Mouse (Mus musculus): Measurements from ENCODE around the gene Fbxl16. TPM values are rescaled to one million over a fixed set of nuclear protein-coding genes. Genes with fewer than 3 reads are reported as not detected.

Gene Fbxl16
- polyA plus RNA-seq, 1 experiment: 5.7 TPM

- Histone ChIP-seq H3K79me2 (ENCODE audit: control insufficient read depth, insufficient read depth) (peaks cover 9% of the 10 kb centered on the region), H3ac (ENCODE audit: control insufficient read depth, insufficient read length, low read depth) (no peak overlapping the region), H3K27me3 (ENCODE audit: control insufficient read depth, insufficient read depth, insufficient read length) (no peaks in the 10 kb centered on the region), H3K79me3 (ENCODE audit: low read depth) (no peaks in the 10 kb centered on the region), H3K36me3 (ENCODE audit: control insufficient read depth, insufficient read depth) (no peaks in the 10 kb centered on the region), H3K4me3 (ENCODE audit: insufficient read depth, poor library complexity, severe bottlenecking) (no peak overlapping the region)
- no peak for TF ChIP-seq CEBPB (IDR thresholded peaks at IDR 0.05; ENCODE audit: low read depth)
- no peak for TF ChIP-seq FOSL1 (IDR thresholded peaks at IDR 0.05; ENCODE audit: insufficient read depth, low read length, poor library complexity, severe bottlenecking)
- TF ChIP-seq MAX (IDR thresholded peaks at IDR 0.05): no peak
- no peak for TF ChIP-seq USF1 (IDR thresholded peaks at IDR 0.05; ENCODE audit: low read depth)
- no peak for TF ChIP-seq MYOG (IDR thresholded peaks at IDR 0.05; ENCODE audit: control insufficient read depth, extremely low read depth, insufficient read length)
- no peak for TF ChIP-seq MYOD1 (IDR thresholded peaks at IDR 0.05; ENCODE audit: control insufficient read depth, insufficient read length, low read depth)
- no peak for TF ChIP-seq CTCF (IDR thresholded peaks at IDR 0.05; ENCODE audit: control insufficient read depth, insufficient read depth, insufficient read length)
These were observed 56.4 kb downstream of the Fbxl16 start for GRCm38 (mm10) chr17:25865288-25865687.

- H3K79me3 ChIP-seq (ENCODE audit: low read depth): no peaks in the 10 kb centered on the region
These were observed 57.3 kb downstream of the Fbxl16 start for GRCm38 (mm10) chr17:25866172-25866571.

GRCm38 (mm10) chr17:25867509-25867835, 58.6 kb downstream of the Fbxl16 start:
- peak overlapping the region; percentile 45 for H3K4me3 ChIP-seq (ENCODE audit: insufficient read depth, poor library complexity, severe bottlenecking)
- no peaks in the 10 kb centered on the region for H3K79me3 ChIP-seq (ENCODE audit: low read depth)
- peak overlapping the region; percentile 47 for H3ac ChIP-seq (ENCODE audit: control insufficient read depth, insufficient read length, low read depth)
- H3K27me3 ChIP-seq (ENCODE audit: control insufficient read depth, insufficient read depth, insufficient read length): no peaks in the 10 kb centered on the region
- no peaks in the 10 kb centered on the region for H3K36me3 ChIP-seq (ENCODE audit: control insufficient read depth, insufficient read depth)
- H3K79me2 ChIP-seq (ENCODE audit: control insufficient read depth, insufficient read depth): peaks cover 9% of the 10 kb centered on the region
- TF ChIP-seq MYOD1 (IDR thresholded peaks at IDR 0.05; ENCODE audit: control insufficient read depth, insufficient read length, low read depth) (no peak), MYOG (IDR thresholded peaks at IDR 0.05; ENCODE audit: control insufficient read depth, extremely low read depth, insufficient read length) (no peak), FOSL1 (IDR thresholded peaks at IDR 0.05; ENCODE audit: insufficient read depth, low read length, poor library complexity, severe bottlenecking) (no peak), MAX (IDR thresholded peaks at IDR 0.05) (no peak), USF1 (IDR thresholded peaks at IDR 0.05; ENCODE audit: low read depth) (no peak)

More at GRCm38 (mm10) chr17:25866172-25866571, 57.3 kb downstream of the Fbxl16 start:
- Histone ChIP-seq H3K4me3 (ENCODE audit: insufficient read depth, poor library complexity, severe bottlenecking) (no peak overlapping the region), H3ac (ENCODE audit: control insufficient read depth, insufficient read length, low read depth) (no peak overlapping the region), H3K36me3 (ENCODE audit: control insufficient read depth, insufficient read depth) (no peaks in the 10 kb centered on the region), H3K27me3 (ENCODE audit: control insufficient read depth, insufficient read depth, insufficient read length) (no peaks in the 10 kb centered on the region), H3K79me2 (ENCODE audit: control insufficient read depth, insufficient read depth) (peaks cover 9% of the 10 kb centered on the region)
- TF ChIP-seq FOSL1 (IDR thresholded peaks at IDR 0.05; ENCODE audit: insufficient read depth, low read length, poor library complexity, severe bottlenecking) (no peak), MYOD1 (IDR thresholded peaks at IDR 0.05; ENCODE audit: control insufficient read depth, insufficient read length, low read depth) (no peak), MYOG (IDR thresholded peaks at IDR 0.05; ENCODE audit: control insufficient read depth, extremely low read depth, insufficient read length) (no peak), CTCF (IDR thresholded peaks at IDR 0.05; ENCODE audit: control insufficient read depth, insufficient read depth, insufficient read length) (no peak), CEBPB (IDR thresholded peaks at IDR 0.05; ENCODE audit: low read depth) (no peak), MAX (IDR thresholded peaks at IDR 0.05) (no peak), USF1 (IDR thresholded peaks at IDR 0.05; ENCODE audit: low read depth) (no peak)

GRCm38 (mm10) chr17:25867836-25868600, 59.1 kb downstream of the Fbxl16 start:
- TF ChIP-seq CEBPB (IDR thresholded peaks at IDR 0.05; ENCODE audit: low read depth): no peak
- TF ChIP-seq MAX (IDR thresholded peaks at IDR 0.05): peak; percentile 33
- peaks cover 9% of the 10 kb centered on the region for H3K79me2 ChIP-seq (ENCODE audit: control insufficient read depth, insufficient read depth)

GRCm38 (mm10) chr17:25868601-25869191, 59.8 kb downstream of the Fbxl16 start, which contains the start of gene Mcrip2:
Gene Mcrip2, minus strand, starts transcription at chr17:25868764.
- H3ac ChIP-seq (ENCODE audit: control insufficient read depth, insufficient read length, low read depth): peak within 1 kb of the TSS; percentile 75
- no peaks in the 10 kb centered on the region for H3K79me3 ChIP-seq (ENCODE audit: low read depth)

More at GRCm38 (mm10) chr17:25867836-25868600, 59.1 kb downstream of the Fbxl16 start:
- H3ac ChIP-seq (ENCODE audit: control insufficient read depth, insufficient read length, low read depth): peak overlapping the region; percentile 75
- H3K36me3 ChIP-seq (ENCODE audit: control insufficient read depth, insufficient read depth): no peaks in the 10 kb centered on the region
- H3K27me3 ChIP-seq (ENCODE audit: control insufficient read depth, insufficient read depth, insufficient read length): no peaks in the 10 kb centered on the region
- peak overlapping the region; percentile 45 for H3K4me3 ChIP-seq (ENCODE audit: insufficient read depth, poor library complexity, severe bottlenecking)
- no peaks in the 10 kb centered on the region for H3K79me3 ChIP-seq (ENCODE audit: low read depth)

More at GRCm38 (mm10) chr17:25868601-25869191, 59.8 kb downstream of the Fbxl16 start, which contains the start of gene Mcrip2:
- TF ChIP-seq CTCF (IDR thresholded peaks at IDR 0.05; ENCODE audit: control insufficient read depth, insufficient read depth, insufficient read length): no peak
- TF ChIP-seq USF1 (IDR thresholded peaks at IDR 0.05; ENCODE audit: low read depth): no peak
- TF ChIP-seq MAX (IDR thresholded peaks at IDR 0.05): no peak
- no peak for TF ChIP-seq CEBPB (IDR thresholded peaks at IDR 0.05; ENCODE audit: low read depth)
- no peak for TF ChIP-seq FOSL1 (IDR thresholded peaks at IDR 0.05; ENCODE audit: insufficient read depth, low read length, poor library complexity, severe bottlenecking)
- TF ChIP-seq MYOG (IDR thresholded peaks at IDR 0.05; ENCODE audit: control insufficient read depth, extremely low read depth, insufficient read length): no peak
- TF ChIP-seq MYOD1 (IDR thresholded peaks at IDR 0.05; ENCODE audit: control insufficient read depth, insufficient read length, low read depth): no peak
- Histone ChIP-seq H3K79me2 (ENCODE audit: control insufficient read depth, insufficient read depth) (peaks cover 9% of the 10 kb centered on the region), H3K36me3 (ENCODE audit: control insufficient read depth, insufficient read depth) (no peaks in the 10 kb centered on the region), H3K4me3 (ENCODE audit: insufficient read depth, poor library complexity, severe bottlenecking) (peak within 1 kb of the TSS; percentile 45), H3K27me3 (ENCODE audit: control insufficient read depth, insufficient read depth, insufficient read length) (no peaks in the 10 kb centered on the region)

All from C2C12 (cell line).